Mouse (Mus musculus) ovary, adult 18-20 months (tissue): Measurements from ENCODE around the gene Scnn1a.
A peak's percentile ranks its signal among the peaks of the same experiment; 100 is the strongest.

Experiments
- DNase-seq: peaks from one replicate; pipeline ENCODE4 v3.0.0; 2022; ENCODE audit warnings: low spot score, mixed read lengths

Scnn1a gene

GRCm38 (mm10) chr6:125309406-125309805 lies 11.1 kb upstream of the Scnn1a start:
- no peak for DNase-seq

GRCm38 (mm10) chr6:125312171-125312570 lies 8.3 kb upstream of the Scnn1a start:
- DNase-seq: no peak

DNA sequence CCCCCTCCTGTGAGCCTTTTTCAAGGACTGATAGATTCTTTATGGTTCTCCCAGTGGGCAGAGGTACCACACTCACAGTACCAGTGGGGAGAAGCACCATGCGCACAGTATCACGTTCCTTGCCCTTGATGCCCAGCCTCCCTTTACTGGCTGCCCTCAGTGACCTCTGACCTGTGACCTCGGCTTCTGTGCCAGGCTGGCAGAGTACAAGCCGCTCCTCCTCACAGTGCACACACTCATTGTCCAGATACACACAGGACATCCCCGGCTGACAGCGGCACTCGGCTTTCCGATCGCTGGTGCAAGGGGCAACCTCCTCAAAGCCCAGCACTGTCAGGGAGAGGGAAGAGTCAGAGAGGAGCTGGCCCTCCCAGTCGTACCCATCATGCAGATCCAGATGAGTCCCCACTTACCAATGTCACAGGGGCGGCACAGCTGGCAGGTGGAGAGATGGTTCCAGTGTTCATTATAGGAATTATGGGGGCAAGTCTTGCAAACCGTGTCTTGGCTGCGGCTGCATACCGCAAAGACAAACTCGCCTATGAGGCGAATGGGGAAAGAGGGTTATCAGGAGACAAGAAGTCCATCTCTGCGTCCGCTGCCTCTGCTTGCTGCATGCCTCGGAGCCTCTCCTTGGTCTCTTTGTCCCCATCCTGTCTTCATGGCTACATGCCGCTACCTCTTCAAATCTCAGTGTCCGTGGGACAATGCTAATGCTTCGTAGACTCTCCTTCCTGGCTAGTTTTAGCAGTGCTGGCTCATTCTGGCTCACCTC lies 7.7 kb upstream of the Scnn1a start:
- no peak for DNase-seq

GRCm38 (mm10) chr6:125313546-125314230 lies 6.8 kb upstream of the Scnn1a start, which contains the start of gene Ltbr:
Ltbr (minus strand) TSS chr6:125313885.
- peak; percentile 79 for DNase-seq

DNA sequence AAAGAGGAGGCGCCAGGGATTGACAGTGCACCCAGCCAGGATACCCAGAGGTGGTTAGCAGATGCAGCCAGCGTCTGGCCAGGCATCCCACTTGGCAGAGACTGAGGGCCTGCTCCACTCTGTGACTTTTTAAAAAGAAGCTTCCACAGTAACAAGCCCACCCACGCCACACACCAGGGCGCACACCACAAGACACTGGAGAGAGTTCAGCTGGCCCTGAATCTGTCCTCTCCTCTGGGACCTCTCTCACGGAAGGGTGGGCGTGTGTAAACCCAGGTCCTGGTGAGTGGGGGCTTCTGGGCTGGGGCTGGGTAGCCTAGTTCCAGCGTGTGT lies 6.3 kb upstream of the Scnn1a start:
- no peak for DNase-seq

DNA sequence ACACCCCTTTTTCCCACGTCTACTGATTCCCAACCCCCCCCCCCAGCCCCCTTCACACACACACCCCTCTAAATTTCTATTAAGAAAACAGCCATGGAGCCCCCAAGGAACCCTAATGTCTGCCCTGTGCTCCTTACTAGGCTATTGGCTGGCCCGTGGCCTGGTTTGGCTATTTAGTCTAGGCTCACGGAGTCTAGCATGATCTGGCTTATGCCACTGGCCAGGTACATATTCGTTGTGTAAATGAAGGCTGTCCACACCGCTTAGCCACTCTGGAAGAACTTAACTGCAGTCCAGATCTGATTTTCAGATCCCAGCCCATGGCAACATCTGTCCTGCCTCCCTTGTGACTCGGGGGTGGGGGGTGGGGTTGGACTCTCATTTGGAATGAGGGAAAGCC lies 5.7 kb upstream of the Scnn1a start:
- DNase-seq: no peak

GRCm38 (mm10) chr6:125317077-125317476 lies 3.4 kb upstream of the Scnn1a start:
- DNase-seq: no peak

GRCm38 (mm10) chr6:125318981-125319918 lies 1.2 kb upstream of the Scnn1a start:
- no peak for DNase-seq

- DNase-seq: no peak
Observed at GRCm38 (mm10) chr6:125319919-125320296, 551 bp upstream of the Scnn1a start.

GRCm38 (mm10) chr6:125321114-125321855 lies 826 bp downstream of the Scnn1a start:
- no peak for DNase-seq

DNA sequence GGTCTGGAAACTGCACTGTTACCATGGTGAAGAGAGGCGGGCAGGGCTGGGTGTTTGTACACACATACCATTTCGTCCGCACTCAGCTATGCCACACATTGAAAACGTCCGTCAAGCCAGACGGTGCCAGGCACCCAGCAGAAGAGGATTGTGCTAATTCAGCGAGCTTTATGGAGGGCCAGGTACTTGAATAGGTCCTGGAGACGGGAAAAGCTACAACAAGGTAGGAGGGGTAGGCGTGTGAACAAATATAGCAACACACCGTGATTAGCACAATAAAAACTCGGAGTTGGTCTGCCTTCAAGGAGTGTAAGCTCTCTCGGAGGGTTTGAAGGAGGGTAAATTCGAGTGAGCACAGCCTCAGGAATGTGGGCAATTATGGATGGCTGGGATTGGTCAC lies 2.3 kb downstream of the Scnn1a start:
- DNase-seq: no peak

DNA sequence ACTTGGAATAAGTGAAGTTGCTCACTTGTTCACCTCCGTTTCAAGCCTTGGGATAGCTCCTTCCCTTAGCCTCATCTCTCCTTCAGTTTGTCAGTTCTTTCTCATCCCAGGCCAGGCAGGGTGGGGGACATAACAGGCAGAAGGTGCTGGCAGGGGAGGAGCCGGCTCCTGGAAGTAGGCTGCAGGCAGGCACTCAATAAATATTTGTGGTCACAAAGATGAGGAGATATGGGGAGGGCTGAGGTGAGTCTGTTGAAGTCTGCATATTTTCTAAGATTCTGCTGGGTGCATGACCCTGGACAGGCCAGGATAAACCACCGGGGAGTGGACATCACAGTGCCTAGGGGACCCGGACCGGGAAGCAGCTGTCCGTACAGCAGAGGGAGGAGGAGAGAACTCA lies 3.1 kb downstream of the Scnn1a start:
- DNase-seq: no peak

DNA sequence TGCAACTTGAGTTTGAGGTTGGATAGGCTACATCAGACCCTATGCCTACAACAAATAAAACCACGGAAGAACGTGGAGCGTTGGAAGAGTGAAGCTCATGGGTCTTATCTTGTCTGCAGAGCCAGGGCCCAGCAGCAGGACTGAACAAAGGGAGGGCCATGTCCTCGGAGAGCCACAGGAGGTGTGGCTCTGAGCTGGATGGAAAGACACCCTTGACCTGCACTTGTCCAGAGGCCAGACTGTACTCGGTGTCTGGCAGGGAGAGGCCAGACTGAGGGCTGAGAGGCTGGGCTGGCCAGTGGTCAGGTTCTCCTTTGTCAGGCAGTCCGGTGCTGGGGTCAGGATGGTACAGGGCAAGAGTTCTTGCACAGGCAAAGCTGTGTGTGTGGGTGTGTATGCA lies 4.9 kb downstream of the Scnn1a start:
- peak; percentile 35 for DNase-seq

DNA sequence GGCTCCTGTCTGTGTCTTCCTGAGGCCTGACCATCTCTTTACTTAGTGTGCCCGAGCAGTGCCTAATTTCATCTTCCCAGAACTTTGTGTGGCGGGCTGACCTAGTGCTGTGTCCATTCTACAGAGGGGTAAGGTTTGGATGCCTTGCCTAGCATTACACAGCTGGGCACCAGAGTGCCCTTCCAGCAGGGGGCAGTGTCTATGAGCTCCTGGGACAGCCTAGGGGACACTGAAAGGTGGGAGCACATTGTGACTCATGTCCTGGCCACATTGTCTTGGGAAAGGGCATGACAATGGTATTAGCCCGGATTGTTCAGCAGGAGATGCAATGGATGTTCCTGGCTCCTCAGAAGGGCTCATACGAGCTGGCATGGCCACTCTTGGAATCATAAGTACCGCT lies 7.8 kb downstream of the Scnn1a start:
- DNase-seq: no peak

DNA sequence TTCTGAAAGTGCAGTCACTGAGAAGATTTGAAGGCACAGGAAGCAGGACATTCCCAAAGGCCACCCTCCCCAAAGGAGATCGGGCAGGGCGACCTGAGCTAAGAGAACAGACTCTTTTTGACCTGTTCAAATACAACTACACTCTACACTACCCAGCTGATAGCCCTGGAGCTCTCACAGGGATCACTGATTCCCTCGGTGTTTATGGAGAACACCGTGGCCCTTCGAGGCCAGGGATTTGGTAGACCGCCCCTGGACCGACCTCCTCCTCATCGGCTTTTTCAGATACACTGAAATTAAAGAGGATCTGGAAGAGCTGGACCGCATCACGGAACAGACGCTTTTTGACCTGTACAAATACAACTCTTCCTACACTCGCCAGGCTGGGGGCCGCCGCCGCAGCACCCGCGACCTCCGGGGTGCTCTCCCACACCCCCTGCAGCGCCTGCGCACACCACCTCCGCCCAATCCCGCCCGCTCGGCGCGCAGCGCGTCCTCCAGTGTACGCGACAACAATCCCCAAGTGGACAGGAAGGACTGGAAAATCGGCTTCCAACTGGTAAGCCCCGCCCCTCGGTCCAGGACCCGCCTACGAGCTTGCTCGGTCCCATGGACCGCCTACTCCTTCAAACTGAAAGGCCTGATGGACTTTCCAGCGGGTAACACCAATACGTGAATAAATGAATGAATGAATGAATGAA lies 10.3 kb downstream of the Scnn1a start:
- DNase-seq: peak; percentile 90

- DNase-seq: no peak
Observed at GRCm38 (mm10) chr6:125333112-125333899, 12.8 kb downstream of the Scnn1a start.

DNA sequence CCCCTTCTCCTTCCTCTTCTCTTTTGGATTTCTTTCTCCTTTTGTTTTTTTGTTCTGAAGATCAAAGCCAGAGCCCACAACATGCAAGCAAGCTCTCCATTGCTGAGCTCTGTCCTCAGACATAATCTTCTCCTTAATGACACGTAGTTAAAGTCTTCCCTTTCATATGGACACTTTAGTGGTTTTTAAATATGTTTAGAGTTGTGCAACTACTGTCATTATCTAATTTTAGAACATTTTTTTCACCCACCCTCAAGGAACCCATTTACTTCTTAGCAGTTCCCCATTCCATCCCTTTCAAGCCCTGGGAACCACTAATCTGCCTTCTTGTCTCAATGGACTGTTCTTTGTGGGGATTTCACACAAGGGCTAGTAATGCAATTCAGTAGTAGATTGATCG lies 13.9 kb downstream of the Scnn1a start:
- DNase-seq: no peak

- no peak for DNase-seq
Observed at GRCm38 (mm10) chr6:125338791-125339660, 18.6 kb downstream of the Scnn1a start.

DNA sequence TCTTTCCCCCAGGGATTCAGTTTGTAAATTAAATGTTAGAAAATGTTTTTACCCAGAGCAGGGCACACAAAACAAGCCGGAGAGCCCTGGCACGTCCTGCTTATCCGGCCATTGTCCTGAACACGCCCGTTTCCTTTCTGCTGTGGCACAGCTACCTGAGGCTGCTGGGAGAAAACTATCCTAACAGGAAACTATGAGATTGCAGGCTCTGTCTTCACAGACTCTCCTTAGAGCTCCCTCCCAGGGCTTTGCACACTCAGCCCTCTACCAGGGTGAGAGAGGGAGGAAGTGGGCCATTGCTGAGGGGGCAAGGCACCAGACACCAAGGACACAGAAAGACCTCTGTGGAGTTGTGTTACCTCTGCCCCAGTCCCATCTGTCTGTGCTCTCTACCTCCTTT lies 19.8 kb downstream of the Scnn1a start:
- DNase-seq: no peak

- no peak for DNase-seq
Observed at GRCm38 (mm10) chr6:125342198-125342597, 21.7 kb downstream of the Scnn1a start.
